Mouse (Mus musculus) testis, adult 2 months (tissue): Measurements from ENCODE around the gene Iars2. TPM values are rescaled to one million over a fixed set of nuclear protein-coding genes. Genes with fewer than 3 reads are reported as not detected.

ENCODE experiments used
- H3K27ac ChIP-seq: fragments of 200-500 bp; 2 replicates; pipeline ENCODE4 v1.5.1; 2012; ENCODE audit warnings: low read depth, low read length; ENCODE audit not compliant: control insufficient read depth, insufficient read depth
- H3K27me3 ChIP-seq: fragments of 200-500 bp; 2 replicates; pipeline ENCODE4 v1.6.1; 2012; ENCODE audit warnings: mild to moderate bottlenecking, low read length, moderate library complexity; ENCODE audit not compliant: control insufficient read depth, insufficient read depth
- H3K36me3 ChIP-seq: fragments of 200-500 bp; 2 replicates; pipeline ENCODE4 v1.6.1; 2012; ENCODE audit warnings: mild to moderate bottlenecking, low read length; ENCODE audit not compliant: control insufficient read depth, insufficient read depth
- H3K4me1 ChIP-seq: fragments of 200-500 bp; 2 replicates; pipeline ENCODE4 v1.6.1; 2012; ENCODE audit warnings: low read length; ENCODE audit not compliant: control insufficient read depth, insufficient read depth
- H3K4me3 ChIP-seq: fragments of 200-500 bp; 2 replicates; pipeline ENCODE4 v1.5.1; 2012; ENCODE audit warnings: low read depth, mild to moderate bottlenecking, low read length, moderate library complexity, mixed read lengths; ENCODE audit not compliant: control insufficient read depth
- CTCF ChIP-seq: fragments of 200-500 bp; IDR thresholded peaks from 2 replicates; pipeline ENCODE4 v1.5.1; 2012; ENCODE audit warnings: low read depth, mild to moderate bottlenecking, inconsistent platforms, low read length, moderate library complexity; ENCODE audit not compliant: control insufficient read depth, insufficient read depth, insufficient replicate concordance
- POLR2A ChIP-seq: fragments of 200-500 bp; IDR thresholded peaks from 2 replicates; pipeline ENCODE4 v1.6.1; 2012; ENCODE audit warnings: low read depth, mild to moderate bottlenecking, inconsistent platforms, low read length, moderate library complexity; ENCODE audit not compliant: control insufficient read depth
- polyA plus RNA-seq: library from polyadenylated mRNA; depleted of rRNA; stranded (reverse); fragments of >200 nt; gene quantifications from 2 replicates; pipeline ENCODE4 v1.2.3, GENCODE M21; 2012; rRNA removed

Iars2 gene
- polyA plus RNA-seq, 1 experiment, result 12.0 TPM

GRCm38 (mm10) chr1:185243013-185243412, 86.2 kb downstream of the Iars2 start:
- TF ChIP-seq CTCF, result no peak
- TF ChIP-seq POLR2A, result no peak
- H3K36me3 ChIP-seq, result peaks cover 2% of the 10 kb centered on the region

GRCm38 (mm10) chr1:185236530-185236929, 92.7 kb downstream of the Iars2 start:
- TF ChIP-seq POLR2A (no peak), CTCF (no peak)
- Histone ChIP-seq H3K27ac (no peak overlapping the region), H3K4me3 (no peak overlapping the region), H3K36me3 (peaks cover 2% of the 10 kb centered on the region), H3K4me1 (no peaks in the 10 kb centered on the region), H3K27me3 (no peaks in the 10 kb centered on the region)

More at GRCm38 (mm10) chr1:185243013-185243412, 86.2 kb downstream of the Iars2 start:
- no peak overlapping the region for H3K4me3 ChIP-seq
- no peak overlapping the region for H3K27ac ChIP-seq
- no peaks in the 10 kb centered on the region for H3K27me3 ChIP-seq
- no peaks in the 10 kb centered on the region for H3K4me1 ChIP-seq

- Histone ChIP-seq H3K27me3 (no peaks in the 10 kb centered on the region), H3K36me3 (peaks cover 2% of the 10 kb centered on the region), H3K4me1 (no peaks in the 10 kb centered on the region), H3K4me3 (no peak overlapping the region), H3K27ac (no peak overlapping the region)
- TF ChIP-seq POLR2A (no peak), CTCF (no peak)
These were observed 93.4 kb downstream of the Iars2 start for GRCm38 (mm10) chr1:185235837-185236236.

Other genes with a start within 250 kb of the Iars2 start
- 12.3 and 13.7 TPM in 2 replicates for gene Rab3gap2, start 125.3 kb downstream of the Iars2 start, polyA plus RNA-seq
- 24.5 and 29.3 TPM in 2 replicates for gene Bpnt1, start 2.8 kb upstream of the Iars2 start, polyA plus RNA-seq
- gene Eprs, start 33.6 kb upstream of the Iars2 start, polyA plus RNA-seq, result 13.7 and 15.3 TPM in 2 replicates
- gene Slc30a10, start 125.5 kb upstream of the Iars2 start, polyA plus RNA-seq, result 0.02 TPM in 1 of 2 replicates, not detected in the other